Mouse (Mus musculus): ENCODE results near the gene Ttc25. TPM values are rescaled to one million over a fixed set of nuclear protein-coding genes. Genes with fewer than 3 reads are reported as not detected.
"Not testable (repeated sequence)": the region's sequence is repeated elsewhere in the genome, so short reads cannot be mapped to it uniquely, and the experiment has no call there.

Gene Ttc25
- polyA plus RNA-seq, 1 experiment = 2.0 TPM

- Histone ChIP-seq H3K4me3 (ENCODE audit: insufficient read depth, low read length) (peak overlapping the region; percentile 44), H3K4me1 (ENCODE audit: control insufficient read depth, insufficient read depth, low read length) (peaks cover 3% of the 10 kb centered on the region; the same call in 1 of the 2 replicates), H3K27ac (ENCODE audit: insufficient read depth, low read length) (peak overlapping the region; percentile 82)
- TF ChIP-seq CTCF (IDR thresholded peaks at IDR 0.05; ENCODE audit: extremely low read depth, insufficient read depth, low read length) = no peak
- peak; percentile 19; the same call in 1 of the 2 replicates for TF ChIP-seq POLR2A (IDR thresholded peaks at IDR 0.05; ENCODE audit: extremely low read depth, insufficient read depth, low read length)
Observed at GRCm38 (mm10) chr11:100575484-100575855, 30.1 kb downstream of the Ttc25 start.

GRCm38 (mm10) chr11:100576256-100576655, 30.8 kb downstream of the Ttc25 start:
- peak overlapping the region; percentile 44 for H3K4me3 ChIP-seq (ENCODE audit: insufficient read depth, low read length)
- TF ChIP-seq CTCF (IDR thresholded peaks at IDR 0.05; ENCODE audit: extremely low read depth, insufficient read depth, low read length) = no peak
- H3K4me1 ChIP-seq (ENCODE audit: control insufficient read depth, insufficient read depth, low read length) = peaks cover 3% of the 10 kb centered on the region; the same call in 1 of the 2 replicates
- peak overlapping the region; percentile 78 for H3K27ac ChIP-seq (ENCODE audit: insufficient read depth, low read length)

- TF ChIP-seq CTCF (IDR thresholded peaks at IDR 0.05; ENCODE audit: extremely low read depth, insufficient read depth, low read length) (no peak), POLR2A (IDR thresholded peaks at IDR 0.05; ENCODE audit: extremely low read depth, insufficient read depth, low read length) (0 out of 2 replicates have a peak, but pooled peaks have one; percentile 18)
- H3K4me3 ChIP-seq (ENCODE audit: insufficient read depth, low read length) = peak overlapping the region; percentile 44; the same call in 1 of the 2 replicates
- H3K4me1 ChIP-seq (ENCODE audit: control insufficient read depth, insufficient read depth, low read length) = peaks cover 3% of the 10 kb centered on the region; the same call in 1 of the 2 replicates
- peak overlapping the region; percentile 35; the same call in 1 of the 2 replicates for H3K27ac ChIP-seq (ENCODE audit: insufficient read depth, low read length)
Observed at GRCm38 (mm10) chr11:100577852-100578599, 32.6 kb downstream of the Ttc25 start.

- H3K27ac ChIP-seq (ENCODE audit: insufficient read depth, low read length) = no peak overlapping the region
- peaks cover 3% of the 10 kb centered on the region; the same call in 1 of the 2 replicates for H3K4me1 ChIP-seq (ENCODE audit: control insufficient read depth, insufficient read depth, low read length)
- TF ChIP-seq POLR2A (IDR thresholded peaks at IDR 0.05; ENCODE audit: extremely low read depth, insufficient read depth, low read length) = no peak
- TF ChIP-seq CTCF (IDR thresholded peaks at IDR 0.05; ENCODE audit: extremely low read depth, insufficient read depth, low read length) = no peak
- peak overlapping the region; percentile 3; the same call in 1 of the 2 replicates for H3K4me3 ChIP-seq (ENCODE audit: insufficient read depth, low read length)
Observed at GRCm38 (mm10) chr11:100579116-100579799, 33.9 kb downstream of the Ttc25 start.

GRCm38 (mm10) chr11:100580275-100580674, 34.9 kb downstream of the Ttc25 start:
- H3K4me1 ChIP-seq (ENCODE audit: control insufficient read depth, insufficient read depth, low read length) = peaks cover 3% of the 10 kb centered on the region; the same call in 1 of the 2 replicates
- no peak overlapping the region for H3K27ac ChIP-seq (ENCODE audit: insufficient read depth, low read length)
- TF ChIP-seq CTCF (IDR thresholded peaks at IDR 0.05; ENCODE audit: extremely low read depth, insufficient read depth, low read length) (no peak), POLR2A (IDR thresholded peaks at IDR 0.05; ENCODE audit: extremely low read depth, insufficient read depth, low read length) (no peak)
- H3K4me3 ChIP-seq (ENCODE audit: insufficient read depth, low read length) = no peak overlapping the region

GRCm38 (mm10) chr11:100581756-100582155, 36.3 kb downstream of the Ttc25 start:
- no peak for TF ChIP-seq POLR2A (IDR thresholded peaks at IDR 0.05; ENCODE audit: extremely low read depth, insufficient read depth, low read length)
- TF ChIP-seq CTCF (IDR thresholded peaks at IDR 0.05; ENCODE audit: extremely low read depth, insufficient read depth, low read length) = no peak
- Histone ChIP-seq H3K4me1 (ENCODE audit: control insufficient read depth, insufficient read depth, low read length) (peaks cover 3% of the 10 kb centered on the region; the same call in 1 of the 2 replicates), H3K27ac (ENCODE audit: insufficient read depth, low read length) (no peak overlapping the region), H3K4me3 (ENCODE audit: insufficient read depth, low read length) (no peak overlapping the region)

GRCm38 (mm10) chr11:100582413-100582812, 37.0 kb downstream of the Ttc25 start:
- not testable (repeated sequence) for H3K4me3 ChIP-seq (ENCODE audit: insufficient read depth, low read length)

GRCm38 (mm10) chr11:100582836-100583235, 37.4 kb downstream of the Ttc25 start:
- H3K4me3 ChIP-seq (ENCODE audit: insufficient read depth, low read length) = no peak overlapping the region
- H3K4me1 ChIP-seq (ENCODE audit: control insufficient read depth, insufficient read depth, low read length) = no peaks in the 10 kb centered on the region
- H3K27ac ChIP-seq (ENCODE audit: insufficient read depth, low read length) = no peak overlapping the region
- TF ChIP-seq CTCF (IDR thresholded peaks at IDR 0.05; ENCODE audit: extremely low read depth, insufficient read depth, low read length) (no peak), POLR2A (IDR thresholded peaks at IDR 0.05; ENCODE audit: extremely low read depth, insufficient read depth, low read length) (no peak)

More at GRCm38 (mm10) chr11:100582413-100582812, 37.0 kb downstream of the Ttc25 start:
- H3K27ac ChIP-seq (ENCODE audit: insufficient read depth, low read length); H3K4me1 ChIP-seq (ENCODE audit: control insufficient read depth, insufficient read depth, low read length): not testable (repeated sequence)

- H3K27ac ChIP-seq (ENCODE audit: insufficient read depth, low read length) = no peak overlapping the region
- H3K4me3 ChIP-seq (ENCODE audit: insufficient read depth, low read length) = no peak overlapping the region
- TF ChIP-seq POLR2A (IDR thresholded peaks at IDR 0.05; ENCODE audit: extremely low read depth, insufficient read depth, low read length) = no peak
- no peak for TF ChIP-seq CTCF (IDR thresholded peaks at IDR 0.05; ENCODE audit: extremely low read depth, insufficient read depth, low read length)
- no peaks in the 10 kb centered on the region for H3K4me1 ChIP-seq (ENCODE audit: control insufficient read depth, insufficient read depth, low read length)
Observed at GRCm38 (mm10) chr11:100584561-100584961, 39.2 kb downstream of the Ttc25 start.

GRCm38 (mm10) chr11:100585148-100585547, 39.7 kb downstream of the Ttc25 start:
- no peaks in the 10 kb centered on the region for H3K4me1 ChIP-seq (ENCODE audit: control insufficient read depth, insufficient read depth, low read length)
- H3K27ac ChIP-seq (ENCODE audit: insufficient read depth, low read length) = no peak overlapping the region
- TF ChIP-seq POLR2A (IDR thresholded peaks at IDR 0.05; ENCODE audit: extremely low read depth, insufficient read depth, low read length) (no peak), CTCF (IDR thresholded peaks at IDR 0.05; ENCODE audit: extremely low read depth, insufficient read depth, low read length) (no peak)
- H3K4me3 ChIP-seq (ENCODE audit: insufficient read depth, low read length) = no peak overlapping the region
